Mouse (Mus musculus) erythroblast, embryonic 14.5 days (primary cell): ENCODE results near the gene Sdhd. TPM values are rescaled to one million over a fixed set of nuclear protein-coding genes. Genes with fewer than 3 reads are reported as not detected.
"Not testable (repeated sequence)": the region's sequence is repeated elsewhere in the genome, so short reads cannot be mapped to it uniquely, and the experiment has no call there.

Experiments used
- H3K27me3 ChIP-seq: 2 replicates; pipeline ENCODE4 v1.6.1; 2012; ENCODE audit warnings: inconsistent platforms; ENCODE audit not compliant: control insufficient read depth
- H3K36me3 ChIP-seq: 2 replicates; pipeline ENCODE4 v1.6.1; 2012; ENCODE audit warnings: mild to moderate bottlenecking, inconsistent platforms; ENCODE audit not compliant: control insufficient read depth
- H3K4me1 ChIP-seq: 2 replicates; pipeline ENCODE4 v1.6.1; 2012; ENCODE audit warnings: inconsistent platforms; ENCODE audit not compliant: control insufficient read depth
- H3K4me3 ChIP-seq: replicated peaks from 2 replicates; pipeline ENCODE3; 2012; ENCODE audit warnings: moderate library complexity, mild to moderate bottlenecking, inconsistent platforms
- H3K9me3 ChIP-seq: 2 replicates; pipeline ENCODE4 v1.6.1; 2012; ENCODE audit warnings: low read length, inconsistent platforms, mixed read lengths; ENCODE audit not compliant: control insufficient read depth
- GATA1 ChIP-seq: IDR thresholded peaks from 2 replicates; pipeline ENCODE4 v1.6.1; 2012; ENCODE audit warnings: low read length, inconsistent platforms, mixed read lengths
- TAL1 ChIP-seq: IDR thresholded peaks from 3 replicates; pipeline ENCODE4 v1.6.1; 2012; ENCODE audit warnings: low read length, inconsistent platforms, mixed read lengths
- polyA plus RNA-seq: library from polyadenylated mRNA; stranded (reverse); fragments of >175 nt; gene quantifications from 2 replicates; pipeline ENCODE4 v1.2.3, GENCODE M21; 2012

Sdhd gene
- 1.3 and 2.3 TPM in 2 replicates for polyA plus RNA-seq

- H3K4me3 ChIP-seq, result peak within 1 kb of the TSS; percentile 100
- TF ChIP-seq TAL1 (no peak), GATA1 (no peak)
- no peaks in the 10 kb centered on the region for H3K9me3 ChIP-seq
- no peaks in the 10 kb centered on the region for H3K27me3 ChIP-seq
- H3K4me1 ChIP-seq, result peaks cover 51% of the 10 kb centered on the region
- H3K36me3 ChIP-seq, result peaks cover 68% of the 10 kb centered on the region
Observed at GRCm38 (mm10) chr9:50603189-50603997, at the start of gene Sdhd, which contains the start of gene Timm8b. Sdhd (minus strand) TSS chr9:50603812. Timm8b (plus strand) TSS chr9:50603910.

GRCm38 (mm10) chr9:50650503-50650902 is 46.9 kb upstream of the Sdhd start:
- H3K36me3 ChIP-seq, result peaks cover 80% of the 10 kb centered on the region
- no peak overlapping the region for H3K4me3 ChIP-seq
- no peaks in the 10 kb centered on the region for H3K9me3 ChIP-seq
- H3K27me3 ChIP-seq, result no peaks in the 10 kb centered on the region
- H3K4me1 ChIP-seq, result peaks cover 17% of the 10 kb centered on the region
- TF ChIP-seq GATA1, result no peak
- TF ChIP-seq TAL1, result no peak

GRCm38 (mm10) chr9:50646826-50647370 is 43.3 kb upstream of the Sdhd start:
- TF ChIP-seq GATA1 (no peak), TAL1 (no peak)
- Histone ChIP-seq H3K36me3 (peaks cover 88% of the 10 kb centered on the region), H3K9me3 (no peaks in the 10 kb centered on the region), H3K4me3 (no peak overlapping the region), H3K4me1 (peaks cover 17% of the 10 kb centered on the region), H3K27me3 (no peaks in the 10 kb centered on the region)

- Histone ChIP-seq H3K27me3 (no peaks in the 10 kb centered on the region), H3K4me3 (no peak overlapping the region), H3K4me1 (peaks cover 8% of the 10 kb centered on the region), H3K9me3 (no peaks in the 10 kb centered on the region), H3K36me3 (peaks cover 53% of the 10 kb centered on the region)
- no peak for TF ChIP-seq GATA1
- TF ChIP-seq TAL1, result no peak
Observed at GRCm38 (mm10) chr9:50634270-50634669, 30.7 kb upstream of the Sdhd start.

- TF ChIP-seq GATA1, result no peak
- no peak for TF ChIP-seq TAL1
- Histone ChIP-seq H3K9me3 (no peaks in the 10 kb centered on the region), H3K4me1 (peaks cover 8% of the 10 kb centered on the region), H3K36me3 (peaks cover 43% of the 10 kb centered on the region), H3K4me3 (no peak overlapping the region), H3K27me3 (no peaks in the 10 kb centered on the region)
Observed at GRCm38 (mm10) chr9:50633059-50633458, 29.4 kb upstream of the Sdhd start.

GRCm38 (mm10) chr9:50632016-50632688 is 28.5 kb upstream of the Sdhd start:
- TF ChIP-seq TAL1 (no peak), GATA1 (no peak)
- H3K36me3 ChIP-seq, result peaks cover 35% of the 10 kb centered on the region
- peak overlapping the region; percentile 30 for H3K4me3 ChIP-seq

GRCm38 (mm10) chr9:50630903-50631302 is 27.3 kb upstream of the Sdhd start:
- not testable (repeated sequence) for H3K4me3 ChIP-seq, H3K4me1 ChIP-seq, H3K9me3 ChIP-seq, H3K27me3 ChIP-seq
- H3K36me3 ChIP-seq, result peaks cover 26% of the 10 kb centered on the region

More at GRCm38 (mm10) chr9:50632016-50632688, 28.5 kb upstream of the Sdhd start:
- H3K4me1 ChIP-seq, result peaks cover 8% of the 10 kb centered on the region
- no peaks in the 10 kb centered on the region for H3K27me3 ChIP-seq
- H3K9me3 ChIP-seq, result no peaks in the 10 kb centered on the region

- Histone ChIP-seq H3K36me3 (peaks cover 25% of the 10 kb centered on the region), H3K27me3 (no peaks in the 10 kb centered on the region), H3K4me3 (peak overlapping the region; percentile 88), H3K9me3 (no peaks in the 10 kb centered on the region), H3K4me1 (peaks cover 28% of the 10 kb centered on the region)
- no peak for TF ChIP-seq TAL1
Observed at GRCm38 (mm10) chr9:50617794-50618330, 14.2 kb upstream of the Sdhd start.
